Mouse (Mus musculus): ENCODE results near the gene Scarf2.

DNA sequence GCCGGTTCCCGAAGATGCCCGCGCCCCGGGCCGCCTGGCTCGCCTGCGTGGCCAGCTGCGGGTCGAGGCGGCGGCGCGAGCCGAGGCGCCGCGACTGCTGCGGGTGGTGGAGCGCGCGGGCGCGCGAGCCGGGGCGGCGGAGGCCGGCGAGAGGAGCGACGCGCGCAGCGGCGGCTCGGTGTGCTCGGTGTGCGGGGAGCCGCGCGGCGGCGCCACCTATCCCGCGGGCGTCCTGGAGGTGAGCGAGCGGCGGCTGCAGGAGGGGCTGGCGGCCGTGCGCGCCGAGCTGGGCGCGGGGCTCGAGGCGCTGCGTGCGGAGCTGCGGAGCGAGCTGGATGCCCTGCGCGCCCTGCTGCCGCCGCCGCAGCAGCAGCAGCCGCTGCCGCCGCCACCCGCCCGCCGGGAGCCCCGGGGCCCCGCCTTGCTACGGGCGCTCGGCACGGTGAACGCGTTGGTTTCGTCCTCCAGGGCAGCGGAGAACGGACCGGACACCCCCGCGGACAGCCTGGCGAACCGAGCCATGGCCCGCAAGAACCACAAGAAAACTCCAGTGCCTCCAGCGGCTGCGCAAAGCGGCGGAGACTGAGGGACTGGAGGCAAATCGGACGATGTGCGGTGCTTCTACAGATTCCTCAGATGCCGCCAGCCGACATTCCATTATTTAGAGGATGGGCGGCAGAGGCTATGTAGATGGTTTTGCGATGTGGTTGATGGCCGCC, 36.8 kb downstream of the Scarf2 start:
- no peak for TF ChIP-seq CTCF (IDR thresholded peaks at IDR 0.05; ENCODE audit: control insufficient read depth, insufficient read depth, low read length)
- no peak for TF ChIP-seq POLR2A (IDR thresholded peaks at IDR 0.05; ENCODE audit: borderline replicate concordance, control insufficient read depth, low read depth, low read length)

Data from bone marrow, adult 2 months (tissue).